Mouse (Mus musculus) large intestine, adult 2 months (tissue): ENCODE data around the gene Slc37a1. TPM values are rescaled to one million over a fixed set of nuclear protein-coding genes. Genes with fewer than 3 reads are reported as not detected.

Experiments used
- DNase-seq: peaks from one replicate; pipeline ENCODE4 v3.0.0-alpha.2; 2012; ENCODE audit warnings: low read depth, low spot score
- WGBS: fragments of 180-500 bp; shearing (Covaris S2); methylation state at CpG from one replicate; pipeline ENCODE4 v1.1.7; 2018; 5-methylcytosine and 5-hydroxymethylcytosine counted together
- polyA plus RNA-seq: library from polyadenylated mRNA; depleted of rRNA; stranded (reverse); fragments of >200 nt; gene quantifications from 2 replicates; pipeline ENCODE4 v1.2.3, GENCODE M21; 2012

Slc37a1 gene
- polyA plus RNA-seq, 1 experiment, result 150 TPM

- 56% methylated on average over 13 of the region's 13 CpGs for WGBS
- no peak for DNase-seq
These were observed 28.6 kb downstream of the Slc37a1 start for GRCm38 (mm10) chr17:31315046-31315792.

DNA sequence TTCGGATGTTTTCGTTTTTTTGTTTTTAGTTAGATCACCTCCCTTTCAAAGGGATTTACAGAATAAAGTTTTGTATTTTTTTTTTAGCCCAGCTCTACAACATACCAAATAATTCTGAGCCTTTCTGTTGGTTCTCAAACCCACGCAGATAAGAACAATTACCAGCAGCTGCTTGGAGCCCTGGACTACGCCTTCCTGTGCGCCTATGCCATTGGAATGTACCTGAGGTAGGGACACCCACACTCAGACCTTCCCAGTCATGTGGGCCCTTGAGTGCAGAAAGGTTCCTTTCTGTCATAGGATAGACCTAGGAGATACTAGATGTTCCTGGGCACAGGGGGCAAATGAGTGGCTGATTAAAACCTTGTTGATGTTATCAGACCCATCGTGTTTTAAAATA is 29.4 kb downstream of the Slc37a1 start:
- DNase-seq, result no peak
- 34% methylated on average over 6 of the region's 6 CpGs for WGBS

- WGBS, result 39% methylated on average over 3 of the region's 3 CpGs
- no peak for DNase-seq
These were observed 30.4 kb downstream of the Slc37a1 start for GRCm38 (mm10) chr17:31316998-31317397.

- WGBS, result 34% methylated on average over 22 of the region's 22 CpGs
- DNase-seq, result no peak
These were observed 31.1 kb downstream of the Slc37a1 start for GRCm38 (mm10) chr17:31317521-31318272.

DNA sequence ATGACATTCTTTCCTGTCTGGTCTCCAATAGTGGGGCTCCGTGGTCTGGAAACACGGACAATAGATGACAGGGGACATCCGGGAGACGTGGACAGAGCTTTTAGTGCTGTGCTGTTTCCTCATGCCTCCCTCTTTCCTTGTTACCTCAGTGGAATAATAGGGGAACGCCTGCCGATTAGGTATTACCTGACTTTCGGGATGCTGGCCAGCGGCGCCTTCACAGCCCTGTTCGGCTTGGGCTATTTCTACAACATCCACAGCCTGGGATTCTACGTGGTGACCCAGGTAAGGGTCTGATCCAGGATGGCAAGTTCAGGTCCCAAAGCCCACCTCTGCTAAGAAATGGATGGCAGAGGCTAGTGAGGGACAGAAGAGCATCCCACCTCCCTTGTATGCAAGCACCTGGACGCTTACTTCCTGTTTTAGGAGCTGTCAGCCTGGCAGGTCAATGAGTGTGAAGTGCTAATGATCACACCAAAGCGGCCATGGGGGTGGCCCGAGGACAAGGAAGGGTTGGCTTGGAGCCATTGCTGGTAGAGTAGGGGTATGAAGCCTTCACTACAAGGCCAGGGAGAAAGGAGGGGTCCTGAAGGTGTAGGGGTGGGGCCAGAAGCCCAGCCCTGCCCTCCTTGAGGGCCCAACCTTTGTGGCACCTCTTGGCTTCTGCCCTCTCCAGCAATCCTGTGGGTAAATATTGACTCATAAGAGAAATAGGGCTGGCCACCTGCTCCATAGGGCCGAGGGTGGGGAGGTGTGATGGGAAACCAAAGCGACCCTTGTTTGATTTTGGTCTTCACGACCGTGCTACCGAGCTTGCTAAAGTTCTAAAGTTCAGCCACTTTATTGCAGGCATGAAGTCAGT is 32.5 kb downstream of the Slc37a1 start:
- no peak for DNase-seq
- WGBS, result 39% methylated on average over 19 of the region's 19 CpGs

- DNase-seq, result no peak
- 38% methylated on average over 12 of the region's 12 CpGs for WGBS
These were observed 34.8 kb downstream of the Slc37a1 start for GRCm38 (mm10) chr17:31321425-31321824.

- 22% methylated on average over 4 of the region's 4 CpGs for WGBS
- DNase-seq, result no peak
These were observed 35.9 kb downstream of the Slc37a1 start for GRCm38 (mm10) chr17:31322446-31322845.

GRCm38 (mm10) chr17:31323379-31323778 is 36.8 kb downstream of the Slc37a1 start:
- WGBS, result 37% methylated on average over 4 of the region's 4 CpGs

DNA sequence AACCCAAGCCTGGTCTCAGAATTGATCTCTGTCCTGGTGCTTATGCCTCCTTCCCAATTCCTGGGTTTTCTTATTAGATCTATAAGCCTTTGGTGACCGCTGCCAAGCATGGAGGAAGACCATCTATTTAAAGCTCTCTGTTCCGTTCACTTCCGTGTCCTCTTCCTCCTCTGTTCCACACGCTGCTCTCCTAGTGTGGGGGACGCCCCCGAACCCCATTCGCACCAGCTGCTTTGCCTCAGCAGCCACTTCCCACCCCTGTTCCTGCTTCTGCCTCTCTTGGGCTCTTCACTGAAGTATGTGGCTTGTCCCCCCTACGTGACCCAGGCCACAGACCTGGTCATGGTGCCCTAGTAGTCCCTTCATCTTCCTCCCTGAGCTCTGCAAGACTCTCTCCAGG is 37.6 kb downstream of the Slc37a1 start:
- 70% methylated on average over 8 of the region's 8 CpGs for WGBS
- no peak for DNase-seq

More at GRCm38 (mm10) chr17:31323379-31323778, 36.8 kb downstream of the Slc37a1 start:
- no peak for DNase-seq

DNA sequence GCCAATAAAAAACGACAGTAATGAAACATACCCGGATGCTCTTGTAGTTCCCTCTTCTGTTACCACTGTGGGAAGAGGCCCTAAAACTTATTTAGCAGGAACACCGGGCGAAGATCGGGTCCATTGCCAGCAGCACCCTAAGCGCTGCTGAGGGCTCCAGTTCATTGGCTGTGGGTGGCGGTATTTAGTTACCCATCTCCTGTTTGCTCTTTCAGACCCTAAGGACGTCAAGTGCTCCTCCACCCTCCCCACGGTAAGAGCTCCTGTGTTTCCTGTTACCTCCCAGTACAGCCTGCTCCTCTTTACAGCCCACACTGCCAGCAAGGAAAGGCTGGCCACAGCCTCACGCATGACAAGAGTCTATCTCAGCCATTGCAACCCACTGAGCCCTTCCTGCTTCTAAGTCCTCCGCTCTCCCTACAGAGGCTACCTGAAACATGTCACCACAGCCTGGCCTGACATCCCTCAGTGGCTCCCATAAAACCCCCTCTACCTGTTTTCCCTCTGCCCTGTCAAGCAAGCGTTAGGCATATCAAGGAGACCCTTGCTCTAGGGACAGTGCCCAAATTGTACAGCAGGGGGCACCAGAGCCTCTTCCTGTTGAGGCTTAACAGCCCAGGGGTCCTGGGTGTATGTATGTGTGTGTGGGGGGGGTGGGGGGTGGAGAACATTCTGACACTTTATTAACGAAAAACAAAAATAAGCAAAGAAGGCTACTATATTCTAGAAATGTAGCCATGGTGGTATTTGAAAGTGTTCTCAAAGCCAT is 39.0 kb downstream of the Slc37a1 start:
- no peak for DNase-seq
- 25% methylated on average over 13 of the region's 13 CpGs for WGBS

- no peak for DNase-seq
- 31% methylated on average over 9 of the region's 9 CpGs for WGBS
These were observed 39.7 kb downstream of the Slc37a1 start for GRCm38 (mm10) chr17:31326220-31326852.

DNA sequence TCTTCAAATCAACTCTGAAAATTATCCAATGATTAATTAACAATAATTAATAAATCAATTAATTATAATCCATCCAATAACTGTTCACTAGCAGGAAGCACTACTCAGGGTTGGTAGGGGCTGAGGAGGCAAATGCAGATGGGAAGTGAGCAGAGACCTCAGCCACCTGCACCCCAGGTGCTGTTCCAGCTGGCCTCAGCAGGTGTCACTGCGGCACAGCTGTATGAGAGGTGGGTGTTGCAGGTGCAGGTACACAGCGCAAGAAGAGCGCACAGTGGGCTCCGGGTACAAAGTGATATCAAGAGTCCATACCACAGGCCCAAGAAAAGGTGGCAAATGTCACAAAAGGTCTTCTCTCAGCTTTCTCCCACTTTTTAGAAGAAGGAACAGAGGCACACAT is 41.9 kb downstream of the Slc37a1 start:
- 34% methylated on average over 4 of the region's 4 CpGs for WGBS
- DNase-seq, result no peak

DNA sequence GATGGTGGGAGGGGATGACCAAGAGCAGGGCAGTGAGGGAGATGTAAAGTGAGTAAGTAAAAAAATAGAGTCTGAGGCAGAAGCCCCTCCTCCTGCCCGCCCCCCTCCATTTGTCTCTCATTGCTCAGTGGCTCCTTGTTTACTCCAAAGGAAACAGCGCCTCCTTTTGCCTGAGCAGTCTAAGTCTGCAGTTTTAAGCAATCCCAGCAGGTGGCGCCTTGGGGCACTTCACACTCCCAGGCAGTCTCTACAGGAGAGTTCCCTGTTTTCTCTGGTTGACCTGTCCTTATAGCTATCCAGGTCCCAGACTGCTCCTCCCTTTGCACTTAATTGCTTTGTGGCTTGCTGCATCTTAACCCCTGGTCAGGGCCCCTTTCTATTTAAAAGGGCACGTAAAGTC is 44.0 kb downstream of the Slc37a1 start:
- 69% methylated on average over 4 of the region's 4 CpGs for WGBS

GRCm38 (mm10) chr17:31331273-31331672 is 44.7 kb downstream of the Slc37a1 start:
- DNase-seq, result no peak
- WGBS, result 91% methylated on average over 6 of the region's 6 CpGs

More for the DNA sequence above, 44.0 kb downstream of the Slc37a1 start:
- DNase-seq, result no peak

DNA sequence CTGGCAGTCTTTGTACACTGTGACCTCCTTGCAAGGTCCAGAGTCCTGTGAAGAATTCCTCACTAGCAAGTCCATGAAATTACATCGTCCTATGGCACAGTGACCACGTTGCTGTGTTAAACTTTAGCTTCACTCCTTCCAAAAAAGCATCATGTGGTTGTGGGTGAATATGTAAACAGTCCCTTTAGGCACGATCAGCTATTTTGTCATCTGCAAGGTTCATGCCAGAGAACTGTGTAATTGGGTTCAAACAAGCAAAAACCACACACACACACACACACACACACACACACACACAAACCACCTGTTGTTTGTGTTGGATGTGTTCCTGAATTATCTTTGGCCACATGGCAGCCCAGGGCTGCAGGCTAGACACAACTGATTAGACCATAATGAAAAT is 45.3 kb downstream of the Slc37a1 start:
- 26% methylated on average over 3 of the region's 3 CpGs for WGBS
- DNase-seq, result no peak

DNA sequence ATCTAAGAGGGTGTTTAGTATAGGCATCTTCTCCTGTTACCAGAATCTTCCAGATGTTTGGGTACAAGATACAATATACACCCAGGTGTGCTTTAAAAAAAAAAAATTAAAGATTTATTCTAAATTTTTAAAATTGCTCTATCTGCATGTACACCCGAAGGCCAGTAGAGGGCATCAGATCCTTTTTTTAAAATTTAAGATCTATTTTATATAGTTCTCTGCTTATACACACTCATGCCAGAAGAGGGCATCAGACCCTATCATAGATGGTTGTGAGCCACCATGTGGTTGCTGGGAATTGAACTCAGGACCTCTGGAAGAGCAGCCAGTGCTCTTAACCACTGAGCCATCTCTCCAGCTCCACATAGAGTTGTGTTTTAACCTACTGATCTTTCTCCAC is 45.7 kb downstream of the Slc37a1 start:
- DNase-seq, result no peak
- WGBS, result 65% methylated on average over 1 of the region's 1 CpGs

DNA sequence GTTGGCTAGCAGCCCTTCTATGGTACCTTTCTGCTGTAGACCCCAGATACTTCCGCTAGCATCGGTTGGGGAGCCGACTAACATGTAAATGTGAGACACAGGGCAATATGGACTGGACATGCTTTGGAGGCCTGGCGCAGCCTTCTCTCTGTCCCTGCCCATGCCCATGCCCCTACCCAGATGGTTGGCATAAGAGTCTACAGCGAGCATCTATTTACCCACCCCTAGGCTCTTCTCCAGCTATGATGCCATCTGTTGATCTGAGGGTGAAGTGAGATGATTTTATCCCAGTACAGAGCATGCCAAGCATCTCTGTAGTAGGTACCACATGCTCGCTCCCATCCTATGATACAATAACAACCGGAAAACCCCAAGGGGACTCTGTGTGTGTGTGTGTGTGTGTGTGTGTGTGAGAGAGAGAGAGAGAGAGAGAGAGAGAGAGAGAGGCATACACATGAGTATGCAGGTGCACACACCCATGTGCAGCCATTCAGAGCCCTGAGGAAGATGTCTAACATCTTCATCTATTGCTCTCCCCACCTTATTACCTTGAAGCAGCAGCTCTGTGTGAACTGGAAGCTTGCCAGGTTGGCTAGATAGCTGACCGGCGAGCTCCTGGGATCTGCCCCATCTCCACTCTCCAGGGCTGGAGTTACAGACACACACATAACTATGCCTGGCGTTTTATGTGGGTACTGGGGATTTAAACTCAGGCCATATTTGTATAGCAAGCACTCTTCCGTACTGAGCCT is 48.1 kb downstream of the Slc37a1 start:
- no peak for DNase-seq
- 81% methylated on average over 11 of the region's 11 CpGs for WGBS

- no peak for DNase-seq
- 81% methylated on average over 22 of the region's 22 CpGs for WGBS
These were observed 48.9 kb downstream of the Slc37a1 start for GRCm38 (mm10) chr17:31335344-31336080.
